In the genomic region with DNA sequence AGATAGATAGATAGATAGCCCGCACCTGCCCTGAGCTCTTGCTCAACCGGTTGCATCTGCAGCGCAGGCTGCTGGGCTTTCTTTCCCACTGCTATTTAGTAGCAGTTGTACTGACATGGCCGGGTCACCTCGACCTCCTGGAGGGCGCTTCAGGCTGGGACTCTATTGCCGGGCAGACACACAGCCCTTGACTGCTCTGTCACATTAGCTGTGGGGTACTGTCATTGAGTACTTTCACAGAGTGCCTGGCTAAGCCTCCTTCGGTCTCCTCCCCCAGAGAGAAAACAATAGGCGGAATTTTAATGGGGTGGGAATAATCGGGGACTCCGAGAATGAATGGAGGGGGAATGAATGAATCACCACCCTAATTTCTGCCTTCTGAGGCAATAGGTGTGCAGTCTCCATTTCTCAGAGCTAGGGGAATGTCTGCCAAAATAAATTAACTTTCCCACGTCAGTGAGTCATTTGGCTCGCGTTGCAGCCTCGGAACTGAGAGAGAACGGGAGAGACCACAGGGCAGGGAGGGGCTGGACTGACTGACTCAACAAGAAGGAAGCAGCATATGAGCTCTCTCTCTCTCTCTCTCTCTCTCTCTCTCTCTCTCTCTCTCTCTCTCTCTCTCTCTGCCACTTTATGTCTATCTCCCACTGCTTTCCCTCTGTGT, we compare ENCODE assay signal across 8 mouse cellular contexts.
DNase-seq lines count a peak whose midpoint lies in the region; ATAC-seq and TF ChIP-seq lines count a peak whose summit lies in the region.

No protein-coding gene starts in this region.

- no peaks in the 10 kb centered on the region; the same call in 1 of the 2 replicates for H3K27me3 ChIP-seq in forebrain, embryonic 11.5 days (ENCODE audit: control insufficient read depth, insufficient read depth, low read length)
- no peaks in the 10 kb centered on the region for H3K27me3 ChIP-seq in heart, embryonic 14.5 days (ENCODE audit: control insufficient read depth, insufficient read depth, low read length)
- H3K27me3 ChIP-seq in kidney, postnatal 0 days (ENCODE audit: insufficient read depth, low read length): no peaks in the 10 kb centered on the region
- H3K27me3 ChIP-seq in liver, embryonic 12.5 days (replicated peaks): peaks cover 56% of the 10 kb centered on the region

- H3K4me2 ChIP-seq in forebrain, embryonic 11.5 days (ENCODE audit: low read depth, low read length, severe bottlenecking): peak overlapping the region; percentile 54
- H3K4me2 ChIP-seq in heart, embryonic 14.5 days (ENCODE audit: low read length): peak overlapping the region; percentile 66
- H3K4me2 ChIP-seq in kidney, postnatal 0 days (ENCODE audit: low read length): peak overlapping the region; percentile 59
- H3K4me2 ChIP-seq in liver, embryonic 12.5 days: peak overlapping the region; percentile 67

- peak; percentile 28 for DNase-seq in CD4-positive, CD25-positive, alpha-beta regulatory T cell, adult 2 months (ENCODE audit: low read depth, low spot score)
- DNase-seq in forebrain, embryonic 11.5 days (ENCODE audit: low spot score): peak; percentile 76
- peak; percentile 90 for DNase-seq in kidney, postnatal 0 days (ENCODE audit: low spot score)
- DNase-seq in yolk sac, embryonic 10.5 days (ENCODE audit: low spot score): peak; percentile 52

- H3K9ac ChIP-seq in forebrain, embryonic 11.5 days (ENCODE audit: low read length): peak overlapping the region; percentile 39
- H3K9ac ChIP-seq in heart, embryonic 14.5 days (ENCODE audit: low read length): peak overlapping the region; percentile 56
- H3K9ac ChIP-seq in kidney, postnatal 0 days (ENCODE audit: low read depth, low read length): peak overlapping the region; percentile 31; the same call in 1 of the 2 replicates
- peak overlapping the region; percentile 63 for H3K9ac ChIP-seq in liver, embryonic 12.5 days

- peaks cover 3% of the 10 kb centered on the region; the same call in 1 of the 2 replicates for H3K4me1 ChIP-seq in forebrain, embryonic 11.5 days (replicated peaks; ENCODE audit: control insufficient read depth, insufficient read depth, low read length)
- peaks cover 2 to 7% of the 10 kb centered on the region in 2 experiments; a peak in 1 of 4 replicates for H3K4me1 ChIP-seq in heart, embryonic 14.5 days (ENCODE audit: control insufficient read depth in 2 of 2, insufficient read depth in 2 of 2, low read length in 2 of 2)
- no peaks in the 10 kb centered on the region for H3K4me1 ChIP-seq in kidney, postnatal 0 days (replicated peaks; ENCODE audit: insufficient read depth, low read length)
- H3K4me1 ChIP-seq in liver, embryonic 12.5 days: peaks cover 24% of the 10 kb centered on the region

- no peak for TF ChIP-seq CTCF in kidney, postnatal 0 days (IDR thresholded peaks at IDR 0.05; ENCODE audit: low read depth)

- H3K36me3 ChIP-seq in forebrain, embryonic 11.5 days (ENCODE audit: control insufficient read depth, insufficient read depth, low read length): no peaks in the 10 kb centered on the region
- no peaks in the 10 kb centered on the region for H3K36me3 ChIP-seq in heart, embryonic 14.5 days (ENCODE audit: control insufficient read depth, insufficient read depth, low read length)
- H3K36me3 ChIP-seq in kidney, postnatal 0 days (ENCODE audit: insufficient read depth, low read length): no peaks in the 10 kb centered on the region
- H3K36me3 ChIP-seq in liver, embryonic 12.5 days: no peaks in the 10 kb centered on the region

- H3K9me3 ChIP-seq in forebrain, embryonic 11.5 days (ENCODE audit: control insufficient read depth, low read length): no peaks in the 10 kb centered on the region
- no peaks in the 10 kb centered on the region for H3K9me3 ChIP-seq in heart, embryonic 14.5 days (ENCODE audit: control insufficient read depth, low read length)
- no peaks in the 10 kb centered on the region for H3K9me3 ChIP-seq in kidney, postnatal 0 days (replicated peaks; ENCODE audit: low read length)
- no peaks in the 10 kb centered on the region for H3K9me3 ChIP-seq in liver, embryonic 12.5 days (replicated peaks)

- peak overlapping the region; percentile 19 for H3K4me3 ChIP-seq in forebrain, embryonic 11.5 days (ENCODE audit: low read depth, low read length)
- H3K4me3 ChIP-seq in heart, embryonic 14.5 days (ENCODE audit: control insufficient read depth in 1 of 2, insufficient read depth in 1 of 2, low read depth in 1 of 2, low read length in 2 of 2): peak overlapping the region; percentile 21 to 31; a peak in 3 of 4 replicates
- H3K4me3 ChIP-seq in kidney, postnatal 0 days (replicated peaks; ENCODE audit: low read depth, low read length): peak overlapping the region; percentile 28
- peak overlapping the region; percentile 38 for H3K4me3 ChIP-seq in liver, embryonic 12.5 days

- WGBS in forebrain, embryonic 11.5 days: 4% methylated on average over 16 of the region's 16 CpGs
- WGBS in heart, embryonic 14.5 days: 4% methylated on average over 16 of the region's 16 CpGs
- WGBS in kidney, postnatal 0 days: 2% methylated on average over 16 of the region's 16 CpGs
- WGBS in liver, embryonic 12.5 days (ENCODE audit: insufficient replicate concordance): 9% methylated on average over 16 of the region's 16 CpGs

- H3K27ac ChIP-seq in forebrain, embryonic 11.5 days (ENCODE audit: low read depth, low read length): peak overlapping the region; percentile 78
- H3K27ac ChIP-seq in heart, embryonic 14.5 days (replicated peaks in 1 of 2; ENCODE audit: control insufficient read depth in 1 of 2, insufficient read depth in 1 of 2, low read depth in 2 of 2, low read length in 2 of 2): peak overlapping the region in 1 of 2 experiments; percentile 57; a peak in 1 of 4 replicates
- peak overlapping the region; percentile 36; the same call in 1 of the 2 replicates for H3K27ac ChIP-seq in kidney, postnatal 0 days
- no peak overlapping the region for H3K27ac ChIP-seq in liver, embryonic 12.5 days

- ATAC-seq in CD4-positive, CD25-positive, alpha-beta regulatory T cell, adult 4 months: no peak
- peak; percentile 75 for ATAC-seq in forebrain, embryonic 11.5 days (replicated peaks; ENCODE audit: low FRiP score)
- ATAC-seq in heart, embryonic 14.5 days (ENCODE audit: insufficient number of reproducible peaks, insufficient read depth, low FRiP score, low read depth): peak; percentile 74
- peak; percentile 76 for ATAC-seq in kidney, postnatal 0 days (replicated peaks; ENCODE audit: low FRiP score, low read depth)
- ATAC-seq in liver, embryonic 12.5 days: peak; percentile 65; the same call in 1 of the 2 replicates
- ATAC-seq in monocyte, adult 5-6 weeks (replicated peaks; ENCODE audit: insufficient number of reproducible peaks, low FRiP score, low TSS enrichment, poor library complexity, severe bottlenecking): peak; percentile 71

Comparison
In these comparisons a context has a peak if more than half of its experiments do, and no peak if none do; other contexts are left out.
1. DNase-seq: peak in every context shown above with its lines; median percentile 90 in kidney, postnatal 0 days; 76 in forebrain, embryonic 11.5 days; 52 in yolk sac, embryonic 10.5 days; 28 in CD4-positive, CD25-positive, alpha-beta regulatory T cell, adult 2 months.